Mouse (Mus musculus) Patski (cell line): Measurements from ENCODE around the gene Ccdc86. TPM values are rescaled to one million over a fixed set of nuclear protein-coding genes. Genes with fewer than 3 reads are reported as not detected.

Experiments used
- ATAC-seq: fragments of 100-300 bp; one replicate; pipeline ENCODE4 v1.8.0; 2021
- CTCF ChIA-PET: fragments of 350-600 bp; sonication (Branson Sonifier 250); formaldehyde crosslinking; loops from one replicate; lab custom pipeline; 2022; ENCODE audit warnings: inconsistent platforms; lab: Charles Lee
- POLR2A ChIA-PET: fragments of 350-600 bp; sonication (Branson Sonifier 250); formaldehyde crosslinking; loops from one replicate; lab custom pipeline; 2022; ENCODE audit warnings: antibody characterized with exemption, inconsistent platforms; lab: Charles Lee
- DNase-seq: peaks from one replicate; pipeline ENCODE4 v3.0.0-alpha.2; 2011; ENCODE audit warnings: low read depth, low spot score
- H3K27me3 ChIP-seq: fragments of 371-371 bp; one replicate; pipeline ENCODE4 v1.5.1; 2021
- CTCF ChIP-seq: fragments of 100-300 bp; IDR thresholded peaks from one replicate; pipeline ENCODE4 v1.5.1; 2021
- in situ Hi-C: fragments of 300-500 bp; cut with MboI; formaldehyde crosslinking; loops from 3 replicates; pipeline ENCODE4 v1.11.1; 2018; ENCODE audit warnings: low pct_unique_long_range_greater_than_20kb, mixed read lengths
- polyA plus RNA-seq: library from polyadenylated mRNA; unstranded; gene quantifications from one replicate; pipeline ENCODE4 v1.2.3, GENCODE M21; 2021

Gene Ccdc86
- polyA plus RNA-seq, 1 experiment from 2014 or later = 21.1 TPM

DNA sequence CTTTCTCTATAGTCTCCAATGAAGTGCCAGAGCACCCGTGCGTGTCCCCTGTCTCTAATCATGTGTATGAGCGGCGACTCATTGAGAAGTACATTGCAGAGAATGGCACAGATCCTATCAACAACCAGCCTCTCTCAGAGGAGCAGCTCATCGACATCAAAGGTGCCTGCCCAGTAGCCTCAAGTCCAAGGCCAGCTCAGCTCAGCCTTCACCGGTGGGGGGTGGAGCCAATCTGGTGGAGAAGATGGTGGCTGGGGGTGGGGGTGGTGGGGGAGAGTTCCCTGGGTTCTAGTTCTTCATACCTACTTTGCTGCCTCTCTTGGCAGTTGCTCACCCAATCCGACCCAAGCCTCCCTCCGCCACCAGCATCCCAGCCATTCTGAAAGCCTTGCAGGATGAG, 51.6 kb downstream of the Ccdc86 start:
- H3K27me3 ChIP-seq = no peaks in the 10 kb centered on the region
- no peak for ATAC-seq
- no peak for TF ChIP-seq CTCF
- POLR2A ChIA-PET = no interaction called here
- in situ Hi-C loops = no loop called here
- DNase-seq = no peak
- CTCF ChIA-PET = interaction anchor here (1.0 to 3.0 kb wide), 7 partner anchors 11 to 215 kb away, joined by 3 to 12 read pairs (median 4); partner anchors contain the start of gene Ccdc86

- no peak for ATAC-seq
- ChIA-PET POLR2A (no interaction called here), CTCF (interaction anchor here (1.0 to 3.0 kb wide), 12 partner anchors 8 to 215 kb away, joined by 3 to 12 read pairs (median 4); partner anchors contain the start of genes Ccdc86 and Ptgdr2)
- in situ Hi-C loops = no loop called here
- no peak for TF ChIP-seq CTCF
- no peak for DNase-seq
- no peaks in the 10 kb centered on the region for H3K27me3 ChIP-seq
Observed at GRCm38 (mm10) chr19:10896849-10897248, 52.2 kb downstream of the Ccdc86 start.

- H3K27me3 ChIP-seq = no peaks in the 10 kb centered on the region
- ATAC-seq (peak; percentile 27), DNase-seq (no peak)
- no peak for TF ChIP-seq CTCF
- POLR2A ChIA-PET = interaction anchor here (0.6 to 1.2 kb wide), 6 partner anchors 10 to 334 kb away, joined by 3 to 5 read pairs (median 4); no protein-coding TSS in a partner anchor
- in situ Hi-C loops = no loop called here
- CTCF ChIA-PET = interaction anchor here (0.8 to 3.0 kb wide), 9 partner anchors 9 to 217 kb away, joined by 3 to 12 read pairs (median 4); partner anchors contain the start of gene Ptgdr2
Observed at GRCm38 (mm10) chr19:10895708-10896107, 53.4 kb downstream of the Ccdc86 start.

DNA sequence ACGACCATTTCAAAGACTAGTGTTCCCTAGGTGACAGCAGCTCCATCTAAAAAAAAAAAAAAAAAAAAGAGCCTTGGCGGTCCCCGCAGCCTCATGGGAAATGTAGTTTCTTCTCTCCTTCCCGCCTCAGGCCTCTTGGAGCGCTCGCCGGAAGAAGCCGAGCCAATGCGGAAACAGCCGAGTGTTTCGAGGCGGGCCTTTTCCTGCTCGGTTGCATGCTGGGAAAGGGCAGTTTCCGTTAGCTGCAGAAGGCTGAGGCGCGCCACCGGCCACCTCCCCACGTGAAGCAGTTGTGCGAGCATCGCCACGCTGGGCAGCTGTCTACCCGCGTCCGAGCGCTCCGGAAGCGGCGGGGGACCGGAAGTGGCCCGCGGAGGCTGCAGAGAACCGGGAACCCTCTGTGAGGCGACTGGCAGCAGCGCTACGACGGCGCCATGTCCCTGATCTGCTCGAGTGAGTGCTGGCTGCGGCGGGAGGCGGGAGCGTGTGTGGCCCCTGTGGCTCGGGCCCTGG, 54.0 kb downstream of the Ccdc86 start, which contains the start of gene Prpf19:
TSS of gene Prpf19 (plus strand) at position 216 of the 513 bp plus-strand sequence.
- in situ Hi-C loops = no loop called here
- POLR2A ChIA-PET = interaction anchor here (0.6 to 1.1 kb wide), 6 partner anchors 14 to 181 kb away, joined by 3 to 7 read pairs (median 4); no protein-coding TSS in a partner anchor
- H3K27me3 ChIP-seq = no peaks in the 10 kb centered on the region
- peak; percentile 87 for DNase-seq
- CTCF ChIA-PET = interaction anchor here (0.8 to 3.0 kb wide), 5 partner anchors 13 to 216 kb away, joined by 3 to 12 read pairs (median 4); no protein-coding TSS in a partner anchor
- peak; percentile 95 for ATAC-seq
- no peak for TF ChIP-seq CTCF

DNA sequence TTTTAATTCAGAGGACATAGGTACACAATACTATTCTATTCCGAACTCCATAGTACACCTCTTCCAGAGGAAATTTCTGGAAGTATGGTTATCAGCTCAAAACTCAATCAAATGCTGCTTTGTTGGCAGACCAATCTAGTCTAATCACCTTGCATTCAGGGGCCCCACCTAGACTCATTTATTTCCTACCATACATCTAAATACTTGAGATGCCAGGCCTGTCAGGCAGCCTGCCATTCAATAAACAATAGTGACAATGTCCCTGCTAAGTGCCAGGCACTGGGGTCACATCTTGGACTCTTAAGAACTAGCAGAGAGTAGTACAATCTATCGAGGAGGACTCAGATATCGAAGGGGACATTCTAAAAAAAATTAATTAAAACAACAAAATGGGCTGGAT, 56.9 kb downstream of the Ccdc86 start:
- H3K27me3 ChIP-seq = no peaks in the 10 kb centered on the region
- ChIA-PET CTCF (no interaction called here), POLR2A (no interaction called here)
- DNase-seq = no peak
- TF ChIP-seq CTCF = no peak
- no peak for ATAC-seq
- in situ Hi-C loops = no loop called here

Other genes with a start within 250 kb of the Ccdc86 start
- gene Cd5, start 210.3 kb downstream of the Ccdc86 start, polyA plus RNA-seq = not detected
- gene Cd6, start 119.2 kb downstream of the Ccdc86 start, polyA plus RNA-seq = 0.08 TPM
- 0.26 TPM for gene Slc15a3, start 109.5 kb downstream of the Ccdc86 start, polyA plus RNA-seq
- gene Tmem132a, start 79.3 kb downstream of the Ccdc86 start, polyA plus RNA-seq = 114 TPM
- 81.0 TPM for gene Tmem109, start 67.3 kb downstream of the Ccdc86 start, polyA plus RNA-seq
- gene Prpf19, start 54.0 kb downstream of the Ccdc86 start, polyA plus RNA-seq = 251 TPM
- 0.17 TPM for gene Zp1, start 28.6 kb downstream of the Ccdc86 start, polyA plus RNA-seq
- gene Ptgdr2, start 12.1 kb downstream of the Ccdc86 start, polyA plus RNA-seq = 0.21 TPM
- not detected for gene Ms4a10, start 25.4 kb upstream of the Ccdc86 start, polyA plus RNA-seq
- not detected for gene Ms4a15, start 44.0 kb upstream of the Ccdc86 start, polyA plus RNA-seq
- not detected for gene Ms4a18, start 68.8 kb upstream of the Ccdc86 start, polyA plus RNA-seq
- not detected for gene Ms4a8a, start 131.8 kb upstream of the Ccdc86 start, polyA plus RNA-seq
- not detected for gene 1700017D01Rik, start 181.6 kb upstream of the Ccdc86 start, polyA plus RNA-seq
- not detected for gene 1700025F22Rik, start 216.1 kb upstream of the Ccdc86 start, polyA plus RNA-seq
- gene Ms4a13, start 247.5 kb upstream of the Ccdc86 start, polyA plus RNA-seq = not detected